Mouse (Mus musculus): ENCODE measurements at regions not wholly inside any gene's neighbourhood (a gene's known extent, or its start where the extent isn't known, plus 50 kb on each side); places are given as distances from the start of the nearest gene placed in this dataset.

DNA sequence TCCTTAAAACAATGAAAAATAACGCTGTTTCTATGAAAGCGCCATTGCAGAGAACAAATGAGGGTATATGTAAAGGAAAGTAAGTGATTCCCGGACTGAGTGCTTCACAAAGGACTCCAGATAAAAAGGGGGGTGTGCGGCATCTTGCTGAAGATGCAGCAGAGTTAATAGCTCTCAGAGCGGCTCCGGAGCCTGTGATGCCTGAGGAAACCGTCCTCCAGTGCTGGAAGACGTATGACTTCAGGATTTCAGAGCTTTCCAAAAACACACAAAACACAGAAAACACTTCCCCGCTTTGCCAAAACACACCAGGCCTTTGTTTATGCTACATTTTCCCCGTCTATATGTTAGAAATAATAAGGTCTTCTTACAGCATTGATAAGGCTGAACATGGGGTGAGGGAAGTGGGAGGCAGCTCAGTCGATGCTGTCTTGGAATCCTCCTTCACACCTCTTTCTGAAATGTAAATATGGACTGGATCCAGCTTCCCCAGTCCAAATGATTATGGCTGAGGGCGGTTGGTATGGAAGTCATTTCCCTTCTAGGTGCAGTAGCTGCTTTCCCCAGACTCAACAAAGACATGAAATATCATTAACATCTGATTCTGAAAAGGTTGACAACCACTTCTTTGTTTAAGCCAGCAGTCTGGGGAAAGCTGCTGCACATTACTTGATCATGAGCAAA, 2382.5 kb upstream of the Gm7489 start:
- no peaks in the 10 kb centered on the region for H3K4me1 ChIP-seq (ENCODE audit: control insufficient read depth, insufficient read depth, low read length)
- H3K27ac ChIP-seq (ENCODE audit: insufficient read depth, low read length): no peak overlapping the region
- TF ChIP-seq CTCF (IDR thresholded peaks at IDR 0.05; ENCODE audit: borderline replicate concordance, insufficient read depth, low read length): no peak
- TF ChIP-seq POLR2A (IDR thresholded peaks at IDR 0.05; ENCODE audit: low read depth, low read length): no peak
- no peak overlapping the region for H3K4me3 ChIP-seq (ENCODE audit: insufficient read depth, low read length)

DNA sequence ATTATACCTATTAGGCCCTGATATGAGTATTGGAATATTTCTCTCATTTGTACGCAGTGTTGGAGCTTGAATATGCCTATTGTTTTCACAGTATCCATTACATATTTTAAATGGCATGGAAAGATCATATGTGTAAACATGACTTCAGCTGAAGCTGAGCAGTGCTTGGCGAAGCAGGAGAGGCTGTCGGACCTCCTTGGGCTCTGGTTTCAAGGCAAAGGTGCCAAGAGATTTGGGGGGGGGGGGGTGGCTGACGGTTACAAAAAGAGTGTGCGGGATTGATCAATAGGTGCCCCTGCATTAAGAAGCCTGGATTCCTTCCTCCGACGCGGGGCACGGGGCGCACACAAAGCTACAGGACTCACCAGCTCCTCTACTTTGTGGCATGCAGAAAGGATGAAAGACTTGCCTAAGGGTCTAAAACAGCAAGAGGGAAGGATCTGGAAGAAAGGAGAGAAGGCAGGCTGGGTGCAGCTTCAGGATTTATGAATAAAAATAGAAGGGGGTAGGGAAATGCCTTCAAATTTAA, 2381.9 kb upstream of the Gm7489 start:
- Histone ChIP-seq H3K4me1 (ENCODE audit: control insufficient read depth, insufficient read depth, low read length) (no peaks in the 10 kb centered on the region), H3K4me3 (ENCODE audit: insufficient read depth, low read length) (no peak overlapping the region), H3K27ac (ENCODE audit: insufficient read depth, low read length) (no peak overlapping the region)
- TF ChIP-seq CTCF (IDR thresholded peaks at IDR 0.05; ENCODE audit: borderline replicate concordance, insufficient read depth, low read length) (no peak), POLR2A (IDR thresholded peaks at IDR 0.05; ENCODE audit: low read depth, low read length) (no peak)

DNA sequence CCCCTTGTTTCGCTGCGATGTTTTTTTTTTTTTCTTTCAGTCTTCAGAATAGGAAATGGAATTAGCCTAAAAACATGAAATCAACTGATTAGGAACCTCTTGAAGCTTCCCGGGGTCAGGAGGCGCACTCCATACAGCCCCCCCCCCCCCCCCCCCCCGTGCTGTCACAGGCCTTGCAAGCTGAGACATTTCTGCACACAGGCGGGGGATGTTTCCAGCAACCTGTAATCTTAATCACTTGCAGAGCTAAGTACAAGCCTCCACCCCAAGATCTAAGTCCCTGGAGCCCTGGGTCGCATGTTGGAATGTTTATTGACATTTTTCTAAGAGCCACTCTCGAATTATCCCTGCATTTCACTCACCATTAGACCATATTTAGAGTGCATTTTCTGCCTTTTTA, 2381.4 kb upstream of the Gm7489 start:
- no peaks in the 10 kb centered on the region for H3K4me1 ChIP-seq (ENCODE audit: control insufficient read depth, insufficient read depth, low read length)
- no peak overlapping the region for H3K27ac ChIP-seq (ENCODE audit: insufficient read depth, low read length)
- H3K4me3 ChIP-seq (ENCODE audit: insufficient read depth, low read length): no peak overlapping the region
- no peak for TF ChIP-seq CTCF (IDR thresholded peaks at IDR 0.05; ENCODE audit: borderline replicate concordance, insufficient read depth, low read length)
- no peak for TF ChIP-seq POLR2A (IDR thresholded peaks at IDR 0.05; ENCODE audit: low read depth, low read length)

DNA sequence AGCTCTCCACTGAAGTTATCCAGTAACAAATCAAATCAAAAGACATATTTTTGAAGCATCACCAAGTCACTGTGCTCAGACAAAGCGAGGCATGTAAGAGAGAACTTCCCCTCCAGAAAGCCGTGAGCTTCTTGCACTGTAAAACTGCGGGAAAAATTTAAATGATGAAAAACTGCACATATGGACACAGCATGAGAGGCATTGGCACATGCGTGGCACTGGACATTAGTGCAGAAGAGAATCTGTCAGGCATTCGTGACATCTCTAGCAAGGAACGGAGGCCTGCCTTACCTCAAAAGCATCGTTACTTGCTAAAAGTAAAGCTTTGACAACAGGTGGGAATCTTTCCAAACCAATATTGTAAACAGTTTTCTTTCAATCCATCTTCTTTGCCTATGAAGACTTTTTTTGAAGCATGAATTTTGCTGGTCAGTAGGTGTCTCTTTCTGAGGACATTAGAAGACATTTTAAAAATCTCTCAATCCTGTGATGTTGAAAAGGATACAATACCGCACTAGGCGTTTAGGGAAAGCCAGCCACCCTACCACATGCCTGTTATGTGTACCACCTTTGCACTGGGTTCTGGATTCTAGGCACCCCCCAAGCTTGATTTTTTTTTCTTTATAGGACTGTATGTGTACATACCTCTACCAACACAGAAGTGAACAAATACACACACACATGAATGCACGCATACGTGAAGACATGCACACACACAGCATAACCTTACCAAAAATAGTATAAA, 2380.5 kb upstream of the Gm7489 start:
- TF ChIP-seq CTCF (IDR thresholded peaks at IDR 0.05; ENCODE audit: borderline replicate concordance, insufficient read depth, low read length): no peak
- TF ChIP-seq POLR2A (IDR thresholded peaks at IDR 0.05; ENCODE audit: low read depth, low read length): no peak
- no peaks in the 10 kb centered on the region for H3K4me1 ChIP-seq (ENCODE audit: control insufficient read depth, insufficient read depth, low read length)
- H3K4me3 ChIP-seq (ENCODE audit: insufficient read depth, low read length): no peak overlapping the region
- no peak overlapping the region for H3K27ac ChIP-seq (ENCODE audit: insufficient read depth, low read length)

DNA sequence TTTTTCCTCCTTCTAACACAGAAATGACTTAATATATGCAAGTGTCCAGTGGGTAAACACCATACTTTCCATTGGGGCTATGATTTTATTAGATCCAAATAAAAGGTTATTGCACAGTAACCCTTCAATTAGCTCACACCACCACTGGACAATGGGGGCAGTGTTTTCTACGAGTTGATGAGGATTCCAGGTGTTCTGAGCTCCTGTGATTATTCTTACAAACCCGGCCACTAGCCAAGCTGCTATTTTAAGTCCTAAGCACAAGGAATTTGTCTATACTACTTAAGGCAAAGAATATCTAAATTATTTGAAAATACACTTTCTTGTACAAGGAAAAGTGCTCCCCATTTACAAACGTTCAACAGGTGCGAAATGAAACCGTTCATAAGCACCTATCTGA, 2379.9 kb upstream of the Gm7489 start:
- Histone ChIP-seq H3K4me3 (ENCODE audit: insufficient read depth, low read length) (no peak overlapping the region), H3K4me1 (ENCODE audit: control insufficient read depth, insufficient read depth, low read length) (no peaks in the 10 kb centered on the region), H3K27ac (ENCODE audit: insufficient read depth, low read length) (no peak overlapping the region)
- TF ChIP-seq CTCF (IDR thresholded peaks at IDR 0.05; ENCODE audit: borderline replicate concordance, insufficient read depth, low read length): no peak
- no peak for TF ChIP-seq POLR2A (IDR thresholded peaks at IDR 0.05; ENCODE audit: low read depth, low read length)

DNA sequence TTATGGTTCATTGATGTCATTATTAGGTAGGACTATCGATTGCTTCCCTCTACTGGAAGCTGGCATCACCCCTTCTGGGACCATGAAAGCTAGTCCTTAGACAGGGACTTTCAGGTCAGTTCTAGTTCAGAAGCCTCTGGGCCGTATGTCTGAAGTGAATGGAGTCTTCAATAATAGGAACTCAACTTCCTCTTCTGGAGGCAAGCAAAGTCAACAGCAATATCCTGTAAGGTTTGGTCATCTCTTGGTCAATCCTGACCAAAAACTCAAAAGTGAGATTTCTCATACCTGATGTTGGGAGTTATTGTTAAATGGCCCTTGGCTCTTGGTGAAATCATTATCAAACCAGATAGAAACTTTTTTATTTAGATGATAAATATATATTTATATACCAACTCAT, 2377.6 kb upstream of the Gm7489 start:
- no peak for TF ChIP-seq CTCF (IDR thresholded peaks at IDR 0.05; ENCODE audit: borderline replicate concordance, insufficient read depth, low read length)
- no peak for TF ChIP-seq POLR2A (IDR thresholded peaks at IDR 0.05; ENCODE audit: low read depth, low read length)
- Histone ChIP-seq H3K4me1 (ENCODE audit: control insufficient read depth, insufficient read depth, low read length) (no peaks in the 10 kb centered on the region), H3K27ac (ENCODE audit: insufficient read depth, low read length) (no peak overlapping the region), H3K4me3 (ENCODE audit: insufficient read depth, low read length) (no peak overlapping the region)

DNA sequence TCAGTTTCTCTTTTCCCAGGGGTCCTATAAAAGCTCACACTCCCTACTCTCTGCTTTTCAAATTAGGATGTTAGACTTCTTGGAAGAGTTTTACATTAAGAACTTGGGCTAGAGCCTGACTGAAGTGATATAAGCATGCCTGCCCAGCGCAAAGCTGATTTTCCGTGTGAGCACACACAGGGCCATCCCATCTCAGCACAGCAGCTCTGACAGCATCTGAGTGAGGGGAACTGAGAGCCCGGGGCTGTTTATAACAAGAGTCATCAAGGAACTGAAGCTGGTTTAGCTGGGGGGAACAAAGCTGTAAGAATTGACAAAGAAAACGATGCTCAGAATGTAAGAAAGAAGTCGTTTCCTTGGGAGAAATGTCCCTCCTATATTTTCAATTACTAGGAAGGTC, 2373.4 kb upstream of the Gm7489 start:
- TF ChIP-seq POLR2A (IDR thresholded peaks at IDR 0.05; ENCODE audit: low read depth, low read length) (no peak), CTCF (IDR thresholded peaks at IDR 0.05; ENCODE audit: borderline replicate concordance, insufficient read depth, low read length) (no peak)
- Histone ChIP-seq H3K4me1 (ENCODE audit: control insufficient read depth, insufficient read depth, low read length) (no peaks in the 10 kb centered on the region), H3K27ac (ENCODE audit: insufficient read depth, low read length) (no peak overlapping the region), H3K4me3 (ENCODE audit: insufficient read depth, low read length) (no peak overlapping the region)

DNA sequence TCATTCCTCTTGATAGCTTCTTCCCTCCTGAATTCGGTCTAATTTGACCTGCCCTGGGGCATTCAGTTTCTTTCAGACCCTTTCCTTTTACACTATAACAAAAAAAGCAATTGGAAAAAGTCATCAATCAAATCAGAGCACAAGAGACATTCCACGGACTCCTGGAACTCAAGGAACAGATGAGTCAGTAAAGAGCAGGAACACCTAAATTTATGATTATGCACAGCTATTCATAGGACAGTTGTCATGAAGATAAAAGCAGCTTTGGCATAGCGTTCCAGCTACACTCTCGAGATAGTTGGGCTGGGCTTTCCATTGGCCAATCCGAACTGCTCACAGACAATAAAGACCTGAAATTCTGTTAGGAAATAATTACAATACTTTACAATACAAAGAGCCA, 2348.4 kb upstream of the Gm7489 start:
- Histone ChIP-seq H3K27ac (ENCODE audit: insufficient read depth, low read length) (no peak overlapping the region), H3K4me3 (ENCODE audit: insufficient read depth, low read length) (no peak overlapping the region), H3K4me1 (ENCODE audit: control insufficient read depth, insufficient read depth, low read length) (no peaks in the 10 kb centered on the region)
- TF ChIP-seq POLR2A (IDR thresholded peaks at IDR 0.05; ENCODE audit: low read depth, low read length) (no peak), CTCF (IDR thresholded peaks at IDR 0.05; ENCODE audit: borderline replicate concordance, insufficient read depth, low read length) (no peak)

DNA sequence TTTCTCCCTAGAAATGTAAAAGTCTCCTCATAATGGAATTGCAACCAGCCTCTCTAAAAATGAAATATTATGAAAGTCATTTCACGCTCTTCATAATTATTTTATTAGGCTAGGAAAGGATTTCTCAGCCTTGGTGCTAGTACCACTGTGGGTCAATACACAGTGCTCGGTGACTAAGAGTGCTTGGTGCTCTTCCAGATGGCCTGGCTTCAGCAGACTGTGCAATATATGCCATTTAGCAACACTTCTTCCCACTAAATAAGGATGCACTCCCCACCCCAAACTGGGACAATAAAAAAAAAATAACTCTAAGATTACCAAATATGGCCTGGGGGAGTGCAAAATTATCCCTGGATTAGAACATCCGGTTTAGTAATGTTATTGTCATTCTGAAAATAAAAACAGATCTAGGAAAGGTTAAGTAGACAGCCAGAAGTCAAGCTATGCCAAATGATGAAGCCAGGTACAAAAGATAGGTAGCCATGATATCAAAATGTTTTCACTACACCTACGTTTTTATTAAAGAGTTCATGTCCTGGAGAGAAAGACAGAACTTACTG, 2333.4 kb upstream of the Gm7489 start:
- Histone ChIP-seq H3K27ac (ENCODE audit: insufficient read depth, low read length) (no peak overlapping the region), H3K4me3 (ENCODE audit: insufficient read depth, low read length) (no peak overlapping the region), H3K4me1 (ENCODE audit: control insufficient read depth, insufficient read depth, low read length) (0 out of 2 replicates have a peak, but pooled peaks cover 3% of the 10 kb centered on the region)
- TF ChIP-seq POLR2A (IDR thresholded peaks at IDR 0.05; ENCODE audit: low read depth, low read length): no peak
- TF ChIP-seq CTCF (IDR thresholded peaks at IDR 0.05; ENCODE audit: borderline replicate concordance, insufficient read depth, low read length): no peak

DNA sequence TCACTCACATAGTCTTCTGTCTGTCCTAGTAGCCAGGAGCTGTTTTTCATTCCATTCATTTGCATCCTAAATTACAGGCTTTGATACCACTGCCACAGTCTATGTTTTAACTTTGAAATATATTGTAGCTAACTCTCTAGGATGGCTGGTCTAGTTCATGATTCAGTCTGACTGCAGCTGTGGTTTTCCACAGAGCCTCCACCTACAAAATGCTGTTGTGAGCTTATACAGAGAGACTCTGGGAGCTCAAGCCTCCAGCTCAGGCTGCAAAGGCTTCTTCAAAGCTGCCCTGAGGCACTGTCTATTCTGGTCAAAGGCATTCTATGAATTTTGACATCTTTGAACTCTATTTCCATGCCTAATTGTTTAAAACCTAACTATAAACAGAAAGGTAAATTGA, 2326.5 kb upstream of the Gm7489 start:
- H3K4me3 ChIP-seq (ENCODE audit: insufficient read depth, low read length): no peak overlapping the region
- H3K4me1 ChIP-seq (ENCODE audit: control insufficient read depth, insufficient read depth, low read length): no peaks in the 10 kb centered on the region
- no peak for TF ChIP-seq POLR2A (IDR thresholded peaks at IDR 0.05; ENCODE audit: low read depth, low read length)
- H3K27ac ChIP-seq (ENCODE audit: insufficient read depth, low read length): no peak overlapping the region

Measured in embryonic fibroblast, embryonic 13.5 days (primary cell).